Mouse (Mus musculus): ENCODE results near the gene Gad2.

DNA sequence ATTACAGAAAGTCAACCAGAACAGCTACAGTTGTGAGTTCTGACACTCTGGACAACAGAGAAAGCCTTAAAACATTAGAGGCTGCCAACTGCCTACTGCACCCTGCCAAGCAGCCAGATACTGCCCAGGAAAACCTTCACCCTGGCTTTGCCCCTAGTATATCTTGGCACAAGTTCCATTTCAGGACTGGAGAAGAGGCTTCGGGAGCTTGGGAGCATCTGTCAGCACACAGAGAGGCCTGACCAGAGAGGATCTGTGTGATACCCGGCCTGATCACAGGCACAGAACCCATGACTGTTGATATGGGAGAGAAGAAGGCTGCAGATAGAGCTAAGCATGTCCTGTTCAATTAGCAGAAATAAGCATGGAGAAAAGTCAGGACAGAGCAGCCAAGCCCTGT lies 48.4 kb downstream of the Gad2 start:
- TF ChIP-seq CTCF (IDR thresholded peaks at IDR 0.05; ENCODE audit: low read depth, low read length) (no peak), GATA1 (IDR thresholded peaks at IDR 0.05; ENCODE audit: borderline replicate concordance, low read length) (no peak), POLR2AphosphoS5 (IDR thresholded peaks at IDR 0.05; ENCODE audit: insufficient replicate concordance, low read depth, low read length) (no peak), TAL1 (conservative IDR thresholded peaks at IDR 0.05; ENCODE audit: low read depth, low read length) (no peak)
